Mouse (Mus musculus): Measurements from ENCODE around the gene Gm17026. TPM values are rescaled to one million over a fixed set of nuclear protein-coding genes. Genes with fewer than 3 reads are reported as not detected.

Gm17026 gene
- not detected for polyA plus RNA-seq (2015; fragmentation: Illumina TruSeq; extraction: RNeasy Lipid Tissue Mini Kit (QIAGEN cat#74804); ENCODE audit: low read depth, low replicate concordance)

DNA sequence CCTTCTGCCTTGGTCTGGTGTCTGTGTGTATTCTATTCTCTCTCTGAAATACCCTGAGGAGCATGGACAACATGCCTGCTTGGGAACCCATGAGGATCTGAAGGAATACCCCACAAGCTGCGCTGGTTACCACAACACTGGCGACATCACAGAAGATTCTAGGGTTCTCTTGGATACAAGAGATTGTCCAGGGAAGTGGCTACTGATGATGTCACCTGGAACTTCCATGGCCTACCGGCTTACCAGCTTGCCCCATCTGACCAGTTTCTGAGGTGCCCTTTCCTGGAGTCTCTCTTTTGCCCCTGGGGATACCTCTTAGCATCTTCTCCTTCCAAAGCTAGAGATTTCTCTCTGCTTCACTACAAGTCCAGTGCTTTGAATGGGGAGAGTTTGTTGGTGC lies at the start of gene Gm17026:
TSS of gene Gm17026 (minus strand) at position 101 of the 400 bp plus-strand sequence.

GRCm38 (mm10) chr14:42297258-42297657 lies 37.4 kb upstream of the Gm17026 start, which contains the start of gene Gm9611:
Gm9611 (minus strand) TSS chr14:42297358.

Other genes with a start within 250 kb of the Gm17026 start
- gene Gm7951, start 142.7 kb downstream of the Gm17026 start, polyA plus RNA-seq (2015; fragmentation: Illumina TruSeq; extraction: RNeasy Lipid Tissue Mini Kit (QIAGEN cat#74804); ENCODE audit: low read depth, low replicate concordance) = not detected
- not detected for gene Gm17027, start 97.4 kb downstream of the Gm17026 start, polyA plus RNA-seq (2015; fragmentation: Illumina TruSeq; extraction: RNeasy Lipid Tissue Mini Kit (QIAGEN cat#74804); ENCODE audit: low read depth, low replicate concordance)
- gene Gm3573, start 69.3 kb downstream of the Gm17026 start, polyA plus RNA-seq (2015; fragmentation: Illumina TruSeq; extraction: RNeasy Lipid Tissue Mini Kit (QIAGEN cat#74804); ENCODE audit: low read depth, low replicate concordance) = not detected
- not detected for gene Gm9611, start 37.3 kb upstream of the Gm17026 start, polyA plus RNA-seq (2015; fragmentation: Illumina TruSeq; extraction: RNeasy Lipid Tissue Mini Kit (QIAGEN cat#74804); ENCODE audit: low read depth, low replicate concordance)
- gene Gm7995, start 50.2 kb upstream of the Gm17026 start, polyA plus RNA-seq (2015; fragmentation: Illumina TruSeq; extraction: RNeasy Lipid Tissue Mini Kit (QIAGEN cat#74804); ENCODE audit: low read depth, low replicate concordance) = not detected
- not detected for gene Gm8005, start 179.6 kb upstream of the Gm17026 start, polyA plus RNA-seq (2015; fragmentation: Illumina TruSeq; extraction: RNeasy Lipid Tissue Mini Kit (QIAGEN cat#74804); ENCODE audit: low read depth, low replicate concordance)
- gene Gm8011, start 203.8 kb upstream of the Gm17026 start, polyA plus RNA-seq (2015; fragmentation: Illumina TruSeq; extraction: RNeasy Lipid Tissue Mini Kit (QIAGEN cat#74804); ENCODE audit: low read depth, low replicate concordance) = not detected
- gene Gm8020, start 242.3 kb upstream of the Gm17026 start, polyA plus RNA-seq (2015; fragmentation: Illumina TruSeq; extraction: RNeasy Lipid Tissue Mini Kit (QIAGEN cat#74804); ENCODE audit: low read depth, low replicate concordance) = not detected

Data from brain, adult 10 weeks (tissue).